ENCODE assay signal across 15 mouse cellular contexts in the genomic region with DNA sequence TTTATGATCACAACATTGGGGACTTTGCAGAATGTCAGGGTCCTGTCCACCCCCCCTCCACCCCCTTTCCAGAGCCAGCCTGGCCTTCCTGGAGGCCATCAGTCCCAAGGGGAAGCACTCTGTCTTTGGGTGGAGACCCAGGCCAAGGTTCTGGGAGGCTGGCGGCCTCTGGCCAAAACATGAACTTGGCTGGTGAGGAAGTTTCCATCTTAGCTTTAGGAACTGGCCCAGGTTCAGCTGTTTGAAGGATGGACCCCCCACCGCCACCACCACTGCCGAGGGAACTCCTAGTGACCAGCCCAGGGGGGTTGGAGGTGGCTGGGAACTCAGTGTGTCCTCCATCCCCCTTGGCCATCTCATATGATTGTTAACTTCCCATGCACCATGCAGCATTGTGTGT. TPM values are rescaled to one million over a fixed set of nuclear protein-coding genes. Genes with fewer than 3 reads are reported as not detected.
DNase-seq lines count a peak whose midpoint lies in the region; ATAC-seq lines count a peak whose summit lies in the region.
"Had no signal": no experiment of that assay in that cellular context is flagged by ENCODE, and none has a peak within 500 bp of the region (broad histone marks: within the 10 kb centered on the region; RNA-seq: fewer than 3 reads in every experiment).

No protein-coding gene starts in this region.

- no peak for DNase-seq in embryonic facial prominence, embryonic 10.5 days (ENCODE audit: low spot score)
- peak; percentile 24 for DNase-seq in left cerebral cortex, postnatal 4 days
- no peak for DNase-seq in left cerebral cortex, postnatal 25 days (ENCODE audit: low spot score in 2 of 2)
- DNase-seq in cerebellum, adult 9-11 months, result peak; percentile 69
- DNase-seq in right cerebral cortex, postnatal 10 days (ENCODE audit: low spot score in 2 of 2), result no peak
- no peak for DNase-seq in spleen, postnatal 36 days (ENCODE audit: low spot score in 2 of 2)
- DNase-seq: adrenal gland, adult 2 months; forebrain, postnatal 0 days; gastrocnemius, postnatal 10 days; thymus, postnatal 4 days had no signal

- H3K27me3 ChIP-seq in embryonic facial prominence, embryonic 12.5 days, result peaks cover 33% of the 10 kb centered on the region
- H3K27me3 ChIP-seq in embryonic facial prominence, embryonic 10.5 days (replicated peaks; ENCODE audit: low read depth, poor library complexity, severe bottlenecking), result peaks cover 55% of the 10 kb centered on the region
- peaks cover 54% of the 10 kb centered on the region for H3K27me3 ChIP-seq in midbrain, embryonic 12.5 days

- no peak overlapping the region for H3K4me3 ChIP-seq in embryonic facial prominence, embryonic 12.5 days
- H3K4me3 ChIP-seq in embryonic facial prominence, embryonic 10.5 days, result no peak overlapping the region
- H3K4me3 ChIP-seq in midbrain, embryonic 12.5 days, result no peak overlapping the region

- peaks cover 33% of the 10 kb centered on the region for H3K4me1 ChIP-seq in embryonic facial prominence, embryonic 12.5 days
- H3K4me1 ChIP-seq in embryonic facial prominence, embryonic 10.5 days, result peaks cover 61% of the 10 kb centered on the region
- peaks cover 42% of the 10 kb centered on the region for H3K4me1 ChIP-seq in midbrain, embryonic 12.5 days

- H3K9me3 ChIP-seq in embryonic facial prominence, embryonic 12.5 days, result no peaks in the 10 kb centered on the region
- 0 out of 2 replicates have a peak, but pooled peaks cover 3% of the 10 kb centered on the region for H3K9me3 ChIP-seq in embryonic facial prominence, embryonic 10.5 days
- no peaks in the 10 kb centered on the region for H3K9me3 ChIP-seq in midbrain, embryonic 12.5 days
- H3K9me3 ChIP-seq: kidney, embryonic 15.5 days had no signal

- no peaks in the 10 kb centered on the region for H3K36me3 ChIP-seq in embryonic facial prominence, embryonic 12.5 days
- no peaks in the 10 kb centered on the region for H3K36me3 ChIP-seq in embryonic facial prominence, embryonic 10.5 days (replicated peaks)
- no peaks in the 10 kb centered on the region for H3K36me3 ChIP-seq in midbrain, embryonic 12.5 days
- H3K36me3 ChIP-seq: heart, embryonic 12.5 days; kidney, embryonic 15.5 days had no signal

- H3K27ac ChIP-seq in embryonic facial prominence, embryonic 12.5 days, result 0 out of 2 replicates have a peak overlapping the region, but pooled peaks have one; percentile 75
- H3K27ac ChIP-seq in embryonic facial prominence, embryonic 10.5 days (replicated peaks), result no peak overlapping the region
- H3K27ac ChIP-seq in midbrain, embryonic 12.5 days (replicated peaks), result 0 out of 2 replicates have a peak overlapping the region, but pooled peaks have one; percentile 95
- H3K27ac ChIP-seq: macrophage had no signal

- intact Hi-C loops in left cerebral cortex, postnatal 4 days (cut with DNase I), result no loop called here
- intact Hi-C loops in left cerebral cortex, postnatal 25 days (cut with DNase I), result loop anchor here (5.0 kb wide), 1 partner anchor 44 kb away; the partner anchor contains the start of genes Ndufa11 and Vmac

- H3K9ac ChIP-seq in embryonic facial prominence, embryonic 12.5 days, result no peak overlapping the region; the same call in 1 of the 2 replicates
- H3K9ac ChIP-seq in midbrain, embryonic 12.5 days (replicated peaks), result no peak overlapping the region

- no peak for ATAC-seq in embryonic facial prominence, embryonic 12.5 days (ENCODE audit: insufficient number of reproducible peaks, insufficient read depth, low FRiP score, low TSS enrichment)
- ATAC-seq in midbrain, embryonic 12.5 days (ENCODE audit: low FRiP score, low read depth), result no peak

- 74% methylated on average over 3 of the region's 3 CpGs for WGBS in embryonic facial prominence, embryonic 12.5 days
- 70% methylated on average over 3 of the region's 3 CpGs for WGBS in embryonic facial prominence, embryonic 10.5 days
- WGBS in midbrain, embryonic 12.5 days, result 76% methylated on average over 3 of the region's 3 CpGs

- H3K4me2 ChIP-seq in embryonic facial prominence, embryonic 12.5 days (replicated peaks), result no peak overlapping the region
- H3K4me2 ChIP-seq in midbrain, embryonic 12.5 days (replicated peaks), result 0 out of 2 replicates have a peak overlapping the region, but pooled peaks have one; percentile 69

RNA-seq across cellular contexts. Expression of gene Dus3l, which starts 3.5 kb away (rescaled TPM):
- polyA plus RNA-seq in embryonic facial prominence, embryonic 12.5 days (2016; fragmentation: Nextera tagmentation; extraction: Ambion mirVana), result 44.1 and 47.2 TPM in 2 replicates
- polyA plus RNA-seq in embryonic facial prominence, embryonic 10.5 days (2016; fragmentation: Nextera tagmentation; extraction: Ambion mirVana), result 45.0 and 45.6 TPM in 2 replicates
- total RNA-seq in left cerebral cortex, postnatal 4 days (2021), result 10 to 100 TPM; 80.0 to 90.4 TPM
- total RNA-seq in left cerebral cortex, postnatal 25 days (2021), result 10 to 100 TPM; 64.1 to 64.6 TPM
- 48.7 and 53.9 TPM in 2 replicates for polyA plus RNA-seq in midbrain, embryonic 12.5 days (2016; fragmentation: Nextera tagmentation; extraction: Ambion mirVana)

RNA-seq across cellular contexts. Expression of gene Nrtn, which starts 3.7 kb away (rescaled TPM):
- polyA plus RNA-seq in embryonic facial prominence, embryonic 12.5 days (2016; fragmentation: Nextera tagmentation; extraction: Ambion mirVana), result 10.9 and 11.9 TPM in 2 replicates
- 4.5 and 4.7 TPM in 2 replicates for polyA plus RNA-seq in embryonic facial prominence, embryonic 10.5 days (2016; fragmentation: Nextera tagmentation; extraction: Ambion mirVana)
- total RNA-seq in left cerebral cortex, postnatal 4 days (2021), result 1 to 10 TPM; 1.2 to 1.3 TPM
- 1 to 10 TPM; 3.8 to 4.1 TPM for total RNA-seq in left cerebral cortex, postnatal 25 days (2021)
- 6.7 and 8.8 TPM in 2 replicates for polyA plus RNA-seq in midbrain, embryonic 12.5 days (2016; fragmentation: Nextera tagmentation; extraction: Ambion mirVana)
- polyA plus RNA-seq: macrophage had no signal

RNA-seq across cellular contexts. Expression of gene Prr22, which starts 9.0 kb away (rescaled TPM):
- polyA plus RNA-seq in embryonic facial prominence, embryonic 12.5 days (2016; fragmentation: Nextera tagmentation; extraction: Ambion mirVana), result 1.4 TPM in 2 replicates
- polyA plus RNA-seq in embryonic facial prominence, embryonic 10.5 days (2016; fragmentation: Nextera tagmentation; extraction: Ambion mirVana), result 1.7 and 1.8 TPM in 2 replicates
- total RNA-seq in left cerebral cortex, postnatal 4 days (2021), result 1 to 10 TPM; 1.2 TPM
- 1 to 10 TPM; 1.1 to 1.2 TPM for total RNA-seq in left cerebral cortex, postnatal 25 days (2021)
- 2.0 TPM in 2 replicates for polyA plus RNA-seq in midbrain, embryonic 12.5 days (2016; fragmentation: Nextera tagmentation; extraction: Ambion mirVana)
- polyA plus RNA-seq: macrophage had no signal

RNA-seq across cellular contexts. Expression of gene Vmac, which starts 43.3 kb away (rescaled TPM):
- polyA plus RNA-seq in embryonic facial prominence, embryonic 12.5 days (2016; fragmentation: Nextera tagmentation; extraction: Ambion mirVana), result 19.4 and 20.8 TPM in 2 replicates
- polyA plus RNA-seq in embryonic facial prominence, embryonic 10.5 days (2016; fragmentation: Nextera tagmentation; extraction: Ambion mirVana), result 14.1 and 14.5 TPM in 2 replicates
- total RNA-seq in left cerebral cortex, postnatal 4 days (2021), result 10 to 100 TPM; 10.8 to 12.6 TPM
- total RNA-seq in left cerebral cortex, postnatal 25 days (2021), result 10 to 100 TPM; 11.0 to 12.3 TPM
- 15.4 and 18.2 TPM in 2 replicates for polyA plus RNA-seq in midbrain, embryonic 12.5 days (2016; fragmentation: Nextera tagmentation; extraction: Ambion mirVana)

RNA-seq across cellular contexts. Expression of gene Ndufa11, which starts 43.5 kb away (rescaled TPM):
- 371 and 409 TPM in 2 replicates for polyA plus RNA-seq in embryonic facial prominence, embryonic 12.5 days (2016; fragmentation: Nextera tagmentation; extraction: Ambion mirVana)
- 388 and 402 TPM in 2 replicates for polyA plus RNA-seq in embryonic facial prominence, embryonic 10.5 days (2016; fragmentation: Nextera tagmentation; extraction: Ambion mirVana)
- total RNA-seq in left cerebral cortex, postnatal 4 days (2021), result 100 to 1,000 TPM; 187 to 194 TPM
- 100 to 1,000 TPM; 227 to 237 TPM for total RNA-seq in left cerebral cortex, postnatal 25 days (2021)
- polyA plus RNA-seq in midbrain, embryonic 12.5 days (2016; fragmentation: Nextera tagmentation; extraction: Ambion mirVana), result 325 and 338 TPM in 2 replicates

Comparison
In these comparisons a context has a peak if more than half of its experiments do, and no peak if none do; other contexts are left out.
1. DNase-seq: peak in left cerebral cortex, postnatal 4 days (single experiment) and cerebellum, adult 9-11 months (single experiment); none in embryonic facial prominence, embryonic 10.5 days (single experiment), left cerebral cortex, postnatal 25 days (0 of 2), right cerebral cortex, postnatal 10 days (0 of 2) and spleen, postnatal 36 days (0 of 2).